Mouse (Mus musculus) limb, embryonic 14.5 days (tissue): ENCODE data around the gene Cntrl. TPM values are rescaled to one million over a fixed set of nuclear protein-coding genes. Genes with fewer than 3 reads are reported as not detected.

Experiments used
- ATAC-seq: fragments of 200-750 bp; cut with Nextera tagmentation; 2 replicates; pipeline ENCODE4 v1.8.0; 2017; ENCODE audit warnings: low read depth, moderate number of reproducible peaks, moderate TSS enrichment; ENCODE audit not compliant: low FRiP score
- DNase-seq: peaks from one replicate; pipeline ENCODE4 v3.0.0-alpha.2; 2015; ENCODE audit warnings: low spot score
- H3K27ac ChIP-seq: fragments of 300-500 bp; sonication (generic); replicated peaks from 2 replicates; pipeline ENCODE4 v1.5.1; 2014; ENCODE audit warnings: low read depth, mild to moderate bottlenecking, low read length, moderate library complexity, mixed read lengths
- H3K27me3 ChIP-seq: fragments of 300-500 bp; sonication (generic); 2 replicates; pipeline ENCODE4 v1.6.1; 2014; ENCODE audit warnings: low read length, mixed read lengths; ENCODE audit not compliant: control insufficient read depth, insufficient read depth
- H3K36me3 ChIP-seq: fragments of 300-500 bp; sonication (generic); 2 replicates; pipeline ENCODE4 v1.6.1; 2014; ENCODE audit warnings: mild to moderate bottlenecking, low read length, moderate library complexity, mixed read lengths; ENCODE audit not compliant: control insufficient read depth, insufficient read depth
- H3K4me1 ChIP-seq: fragments of 300-500 bp; sonication (generic); 2 replicates; pipeline ENCODE4 v1.6.1; 2014; ENCODE audit warnings: antibody characterized with exemption, low read length, mixed read lengths; ENCODE audit not compliant: control insufficient read depth, insufficient read depth
- H3K4me2 ChIP-seq: fragments of 300-500 bp; sonication (generic); replicated peaks from 2 replicates; pipeline ENCODE4 v1.6.1; 2014; ENCODE audit warnings: low read depth, mild to moderate bottlenecking, low read length, moderate library complexity; ENCODE audit not compliant: severe bottlenecking
- H3K4me3 ChIP-seq: fragments of 300-500 bp; sonication (generic); replicated peaks from 2 replicates; pipeline ENCODE4 v1.5.1; 2014; ENCODE audit warnings: low read length
- H3K9ac ChIP-seq: fragments of 300-500 bp; sonication (generic); 2 replicates; pipeline ENCODE4 v1.6.1; 2014; ENCODE audit warnings: mild to moderate bottlenecking, low read depth, low read length, moderate library complexity; ENCODE audit not compliant: severe bottlenecking
- H3K9me3 ChIP-seq: fragments of 300-500 bp; sonication (generic); 2 replicates; pipeline ENCODE4 v1.6.1; 2016; ENCODE audit warnings: low read length; ENCODE audit not compliant: control insufficient read depth
- POLR2A ChIP-seq: fragments of 200-500 bp; IDR thresholded peaks from 2 replicates; pipeline ENCODE4 v1.8.0; 2012; ENCODE audit warnings: inconsistent platforms, mild to moderate bottlenecking, moderate library complexity, borderline replicate concordance; ENCODE audit not compliant: insufficient read depth, insufficient read length; ENCODE audit errors: extremely low read depth
- WGBS: fragments of 180-500 bp; shearing (Covaris S2); extraction: QIAGEN DNeasy Blood & Tissue Kit; methylation state at CpG from one replicate; pipeline ENCODE4 v1.1.7; 2014; 5-methylcytosine and 5-hydroxymethylcytosine counted together
- polyA plus RNA-seq, 2 experiments: library from polyadenylated mRNA; depleted of rRNA in 1 of 2; stranded (reverse) in 1 of 2; unstranded in 1 of 2; fragments of >200 nt; fragmentation: Nextera tagmentation in 1 of 2; extraction: Ambion mirVana in 1 of 2; gene quantifications; 2 replicates each; pipeline versions ENCODE4 v1.2.1 to v1.2.3; 2012 to 2014

Cntrl gene
- polyA plus RNA-seq, 2 experiments = 18.8 to 39.3 TPM

GRCm38 (mm10) chr2:35163396-35163795, 54.1 kb downstream of the Cntrl start:
- H3K4me3 ChIP-seq = no peak overlapping the region
- ATAC-seq (no peak), DNase-seq (no peak)
- H3K9ac ChIP-seq = no peak overlapping the region
- WGBS = 88% methylated on average over 5 of the region's 5 CpGs
- H3K9me3 ChIP-seq = no peaks in the 10 kb centered on the region
- H3K27me3 ChIP-seq = no peaks in the 10 kb centered on the region
- H3K36me3 ChIP-seq = peaks cover 74% of the 10 kb centered on the region
- no peak for TF ChIP-seq POLR2A
- H3K4me1 ChIP-seq = no peaks in the 10 kb centered on the region
- H3K27ac ChIP-seq = no peak overlapping the region
- no peak overlapping the region for H3K4me2 ChIP-seq

- H3K4me3 ChIP-seq = no peak overlapping the region
- no peaks in the 10 kb centered on the region for H3K9me3 ChIP-seq
- H3K36me3 ChIP-seq = peaks cover 78% of the 10 kb centered on the region
- H3K27me3 ChIP-seq = no peaks in the 10 kb centered on the region
- H3K4me2 ChIP-seq = no peak overlapping the region
- TF ChIP-seq POLR2A = no peak
- DNase-seq (no peak), ATAC-seq (no peak)
- no peak overlapping the region for H3K9ac ChIP-seq
- H3K4me1 ChIP-seq = no peaks in the 10 kb centered on the region
- H3K27ac ChIP-seq = no peak overlapping the region
- 93% methylated on average over 13 of the region's 13 CpGs for WGBS
These were observed 56.1 kb downstream of the Cntrl start for GRCm38 (mm10) chr2:35165416-35165815.

GRCm38 (mm10) chr2:35166816-35167215, 57.5 kb downstream of the Cntrl start:
- H3K27me3 ChIP-seq = no peaks in the 10 kb centered on the region
- no peak for ATAC-seq
- no peak overlapping the region for H3K27ac ChIP-seq
- WGBS = 87% methylated on average over 5 of the region's 5 CpGs
- no peak for TF ChIP-seq POLR2A
- peaks cover 88% of the 10 kb centered on the region for H3K36me3 ChIP-seq
- H3K9ac ChIP-seq = no peak overlapping the region
- H3K9me3 ChIP-seq = no peaks in the 10 kb centered on the region
- H3K4me1 ChIP-seq = no peaks in the 10 kb centered on the region
- no peak overlapping the region for H3K4me2 ChIP-seq
- H3K4me3 ChIP-seq = no peak overlapping the region
- DNase-seq = no peak

GRCm38 (mm10) chr2:35169452-35169851, 60.2 kb downstream of the Cntrl start:
- ATAC-seq (no peak), DNase-seq (no peak)
- Histone ChIP-seq H3K27me3 (no peaks in the 10 kb centered on the region), H3K4me2 (no peak overlapping the region), H3K27ac (no peak overlapping the region), H3K9ac (no peak overlapping the region), H3K36me3 (peaks cover 89% of the 10 kb centered on the region), H3K9me3 (no peaks in the 10 kb centered on the region), H3K4me3 (no peak overlapping the region), H3K4me1 (no peaks in the 10 kb centered on the region)
- 87% methylated on average over 2 of the region's 2 CpGs for WGBS
- no peak for TF ChIP-seq POLR2A

GRCm38 (mm10) chr2:35171341-35171861, 62.1 kb downstream of the Cntrl start:
- DNase-seq (peak; percentile 19), ATAC-seq (no peak)
- no peaks in the 10 kb centered on the region for H3K9me3 ChIP-seq
- 86% methylated on average over 10 of the region's 10 CpGs for WGBS
- H3K4me2 ChIP-seq = no peak overlapping the region
- H3K27me3 ChIP-seq = no peaks in the 10 kb centered on the region
- H3K4me3 ChIP-seq = no peak overlapping the region
- H3K36me3 ChIP-seq = peaks cover 93% of the 10 kb centered on the region
- no peak overlapping the region for H3K27ac ChIP-seq
- H3K4me1 ChIP-seq = no peaks in the 10 kb centered on the region
- TF ChIP-seq POLR2A = no peak
- H3K9ac ChIP-seq = no peak overlapping the region

GRCm38 (mm10) chr2:35172246-35172645, 63.0 kb downstream of the Cntrl start:
- DNase-seq (no peak), ATAC-seq (no peak)
- Histone ChIP-seq H3K4me2 (no peak overlapping the region), H3K36me3 (peaks cover 93% of the 10 kb centered on the region), H3K4me1 (no peaks in the 10 kb centered on the region), H3K27ac (no peak overlapping the region), H3K4me3 (no peak overlapping the region), H3K9ac (no peak overlapping the region), H3K27me3 (no peaks in the 10 kb centered on the region), H3K9me3 (no peaks in the 10 kb centered on the region)
- TF ChIP-seq POLR2A = no peak
- WGBS = 96% methylated on average over 4 of the region's 4 CpGs
